Mouse (Mus musculus) small intestine, adult 2 months (tissue): ENCODE results near the gene Zfp512. TPM values are rescaled to one million over a fixed set of nuclear protein-coding genes. Genes with fewer than 3 reads are reported as not detected.

Experiments used
- H3K27ac ChIP-seq: fragments of 200-500 bp; 2 replicates; pipeline ENCODE4 v1.5.1; 2012; ENCODE audit warnings: low read depth, low read length, control low read depth, inconsistent platforms; ENCODE audit not compliant: insufficient read depth
- H3K27me3 ChIP-seq: fragments of 200-500 bp; 2 replicates; pipeline ENCODE4 v1.6.1; 2012; ENCODE audit warnings: mild to moderate bottlenecking, moderate library complexity, low read length, inconsistent platforms; ENCODE audit not compliant: control insufficient read depth, insufficient read depth
- H3K36me3 ChIP-seq: fragments of 200-500 bp; 2 replicates; pipeline ENCODE4 v1.6.1; 2012; ENCODE audit warnings: mild to moderate bottlenecking, low read length, control low read depth, inconsistent platforms; ENCODE audit not compliant: control insufficient read depth, insufficient read depth
- H3K4me1 ChIP-seq: fragments of 200-500 bp; 2 replicates; pipeline ENCODE4 v1.6.1; 2012; ENCODE audit warnings: low read length, inconsistent platforms, mixed read lengths; ENCODE audit not compliant: control insufficient read depth, insufficient read depth, insufficient read length
- H3K4me3 ChIP-seq: fragments of 200-500 bp; 2 replicates; pipeline ENCODE4 v1.5.1; 2012; ENCODE audit warnings: low read depth, mild to moderate bottlenecking, control low read depth, inconsistent platforms, low read length, moderate library complexity
- CTCF ChIP-seq: fragments of 200-500 bp; IDR thresholded peaks from 2 replicates; pipeline ENCODE4 v1.5.1; 2012; ENCODE audit warnings: low read depth, mild to moderate bottlenecking, control low read depth, inconsistent platforms, low read length, moderate library complexity, mixed read lengths; ENCODE audit not compliant: insufficient replicate concordance, insufficient read length; ENCODE audit errors: extremely low read depth
- POLR2A ChIP-seq: fragments of 200-500 bp; IDR thresholded peaks from 2 replicates; pipeline ENCODE4 v1.6.1; 2012; ENCODE audit warnings: low read depth, mild to moderate bottlenecking, control low read depth, inconsistent platforms, low read length, moderate library complexity
- WGBS: fragments of 180-500 bp; shearing (Covaris S2); methylation state at CpG from one replicate; pipeline ENCODE4 v1.1.7; 2018; 5-methylcytosine and 5-hydroxymethylcytosine counted together
- polyA plus RNA-seq: library from polyadenylated mRNA; depleted of rRNA; stranded (reverse); fragments of >200 nt; gene quantifications from 2 replicates; pipeline ENCODE4 v1.2.3, GENCODE M21; 2012

The Zfp512 gene
- polyA plus RNA-seq, 1 experiment: 4.1 TPM

GRCm38 (mm10) chr5:31470334-31470733, 18.1 kb downstream of the Zfp512 start:
- TF ChIP-seq POLR2A (no peak), CTCF (peak; percentile 56; the same call in 1 of the 2 replicates)
- 76% methylated on average over 7 of the region's 7 CpGs for WGBS
- H3K36me3 ChIP-seq: peaks cover 55% of the 10 kb centered on the region
- H3K4me3 ChIP-seq: no peak overlapping the region
- H3K27me3 ChIP-seq: no peaks in the 10 kb centered on the region
- no peak overlapping the region for H3K27ac ChIP-seq
- no peaks in the 10 kb centered on the region for H3K4me1 ChIP-seq

GRCm38 (mm10) chr5:31480536-31480935, 28.3 kb downstream of the Zfp512 start:
- no peak for TF ChIP-seq POLR2A
- no peak for TF ChIP-seq CTCF
- 92% methylated on average over 4 of the region's 4 CpGs for WGBS
- Histone ChIP-seq H3K4me3 (no peak overlapping the region), H3K27me3 (no peaks in the 10 kb centered on the region), H3K36me3 (peaks cover 30% of the 10 kb centered on the region), H3K4me1 (no peaks in the 10 kb centered on the region), H3K27ac (no peak overlapping the region)

- Histone ChIP-seq H3K27ac (no peak within 1 kb of the TSS), H3K4me3 (no peak within 1 kb of the TSS), H3K36me3 (peaks cover 8% of the 10 kb centered on the region), H3K27me3 (no peaks in the 10 kb centered on the region), H3K4me1 (no peaks in the 10 kb centered on the region)
- 91% methylated on average over 3 of the region's 3 CpGs for WGBS
- no peak for TF ChIP-seq POLR2A
- no peak for TF ChIP-seq CTCF
Observed at GRCm38 (mm10) chr5:31485440-31485839, 33.2 kb downstream of the Zfp512 start, which contains the start of gene 4930548H24Rik. TSS of gene 4930548H24Rik (plus strand) at chr5:31485740.

- no peak for TF ChIP-seq CTCF
- TF ChIP-seq POLR2A: no peak
- H3K4me1 ChIP-seq: no peaks in the 10 kb centered on the region
- no peak overlapping the region for H3K27ac ChIP-seq
- H3K36me3 ChIP-seq: no peaks in the 10 kb centered on the region
- H3K27me3 ChIP-seq: no peaks in the 10 kb centered on the region
- no peak overlapping the region for H3K4me3 ChIP-seq
- 90% methylated on average over 3 of the region's 3 CpGs for WGBS
Observed at GRCm38 (mm10) chr5:31487889-31488288, 35.7 kb downstream of the Zfp512 start.

GRCm38 (mm10) chr5:31489116-31489769, 37.0 kb downstream of the Zfp512 start:
- Histone ChIP-seq H3K4me1 (no peaks in the 10 kb centered on the region), H3K27ac (no peak overlapping the region), H3K27me3 (no peaks in the 10 kb centered on the region), H3K36me3 (no peaks in the 10 kb centered on the region), H3K4me3 (no peak overlapping the region)
- 63% methylated on average over 7 of the region's 7 CpGs for WGBS
- no peak for TF ChIP-seq POLR2A
- no peak for TF ChIP-seq CTCF

GRCm38 (mm10) chr5:31492031-31492430, 39.8 kb downstream of the Zfp512 start:
- H3K27ac ChIP-seq: no peak overlapping the region
- no peak for TF ChIP-seq CTCF
- TF ChIP-seq POLR2A: no peak
- H3K4me3 ChIP-seq: no peak overlapping the region
- H3K27me3 ChIP-seq: no peaks in the 10 kb centered on the region
- no peaks in the 10 kb centered on the region; the same call in 1 of the 2 replicates for H3K4me1 ChIP-seq
- 55% methylated on average over 1 of the region's 1 CpGs for WGBS
- no peaks in the 10 kb centered on the region for H3K36me3 ChIP-seq

GRCm38 (mm10) chr5:31494513-31495297, 42.5 kb downstream of the Zfp512 start, which contains the start of gene Gpn1:
TSS of gene Gpn1 (plus strand) at chr5:31494741.
- H3K27me3 ChIP-seq: no peaks in the 10 kb centered on the region
- no peak within 1 kb of the TSS for H3K27ac ChIP-seq
- peak within 1 kb of the TSS; percentile 88 for H3K4me3 ChIP-seq
- under 1% methylated on average over 49 of the region's 49 CpGs for WGBS
- peaks cover 9% of the 10 kb centered on the region for H3K36me3 ChIP-seq
- 0 out of 2 replicates have a peak, but pooled peaks have one; percentile 16 for TF ChIP-seq POLR2A
- TF ChIP-seq CTCF: no peak
- H3K4me1 ChIP-seq: no peaks in the 10 kb centered on the region; the same call in 1 of the 2 replicates
